In the genomic region with DNA sequence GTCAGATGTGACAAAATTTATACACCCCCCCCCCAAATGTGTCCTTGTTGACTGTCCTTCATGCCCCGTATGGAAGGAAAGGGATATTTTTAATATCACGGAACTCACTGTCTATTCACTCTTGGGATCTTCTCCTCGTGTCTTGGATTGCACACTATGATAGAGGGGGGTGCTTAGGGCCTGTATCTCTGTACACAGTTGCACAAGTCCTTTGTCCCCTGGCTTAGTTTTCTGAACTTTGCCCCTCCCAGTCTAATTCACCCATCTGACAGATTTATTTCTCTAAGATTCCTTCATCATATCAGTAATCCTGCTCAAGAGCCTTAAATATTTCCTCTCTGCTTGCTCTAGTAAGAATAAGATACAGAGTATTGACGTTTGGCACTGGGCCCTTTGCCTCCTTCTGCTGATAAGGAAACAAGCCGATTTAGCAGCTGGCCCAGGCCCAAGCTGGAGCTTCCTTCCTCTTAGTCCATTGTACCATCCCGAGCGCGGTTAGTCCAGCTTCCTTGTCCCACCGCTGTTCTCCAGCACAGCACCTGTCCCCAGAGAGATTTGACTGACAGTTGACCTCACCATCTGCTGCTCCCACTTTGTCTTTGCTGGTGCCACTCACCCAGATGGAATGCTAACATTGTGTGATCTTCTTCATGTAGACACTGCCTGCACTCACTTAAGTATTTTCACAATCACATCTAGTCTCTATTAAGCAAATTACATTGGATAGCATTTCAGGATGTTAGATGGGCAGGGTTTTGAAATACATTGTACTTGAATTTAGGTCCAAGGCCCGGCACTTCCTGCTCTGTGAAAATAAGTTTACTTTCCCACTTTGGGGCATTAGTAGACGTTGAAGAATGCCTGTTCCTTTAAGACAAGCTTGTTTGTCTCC, we compare ENCODE assay signal across 8 mouse cellular contexts.
DNase-seq lines count a peak whose midpoint lies in the region; ATAC-seq lines count a peak whose summit lies in the region.
"Had no signal": no experiment of that assay in that cellular context is flagged by ENCODE, and none has a peak within 500 bp of the region (broad histone marks: within the 10 kb centered on the region; RNA-seq: fewer than 3 reads in every experiment).

No protein-coding gene starts in this region.

- no peak overlapping the region for H3K9ac ChIP-seq in midbrain, embryonic 16.5 days (ENCODE audit: low read depth, low read length)
- H3K9ac ChIP-seq in heart, embryonic 14.5 days (ENCODE audit: low read length) = no peak overlapping the region
- no peak overlapping the region for H3K9ac ChIP-seq in kidney, embryonic 16.5 days (replicated peaks; ENCODE audit: low read length)
- H3K9ac ChIP-seq in stomach, embryonic 16.5 days (ENCODE audit: low read length) = no peak overlapping the region
- H3K9ac ChIP-seq: neural tube, embryonic 12.5 days had no signal

- H3K4me1 ChIP-seq in midbrain, embryonic 10.5 days = peaks cover 4% of the 10 kb centered on the region
- H3K4me1 ChIP-seq in midbrain, embryonic 16.5 days (ENCODE audit: control insufficient read depth, insufficient read depth, low read length) = no peaks in the 10 kb centered on the region
- peaks cover 3 to 5% of the 10 kb centered on the region in 2 experiments; a peak in 3 of 4 replicates for H3K4me1 ChIP-seq in heart, embryonic 14.5 days (ENCODE audit: control insufficient read depth in 2 of 2, insufficient read depth in 2 of 2, low read length in 2 of 2)
- peaks cover 3% of the 10 kb centered on the region; the same call in 1 of the 2 replicates for H3K4me1 ChIP-seq in kidney, embryonic 16.5 days (ENCODE audit: insufficient read depth, low read length)
- H3K4me1 ChIP-seq in stomach, embryonic 16.5 days (ENCODE audit: control insufficient read depth, insufficient read depth, low read length) = peaks cover 6% of the 10 kb centered on the region; the same call in 1 of the 2 replicates

- no peak overlapping the region; the same call in 1 of the 2 replicates for H3K27ac ChIP-seq in midbrain, embryonic 10.5 days (replicated peaks)
- no peak overlapping the region for H3K27ac ChIP-seq in midbrain, embryonic 16.5 days (ENCODE audit: low read length)
- peak overlapping the region in 1 of 2 experiments; percentile 22; a peak in 1 of 4 replicates for H3K27ac ChIP-seq in heart, embryonic 14.5 days (replicated peaks in 1 of 2; ENCODE audit: control insufficient read depth in 1 of 2, insufficient read depth in 1 of 2, low read depth in 2 of 2, low read length in 2 of 2)
- peak overlapping the region; percentile 44; the same call in 1 of the 2 replicates for H3K27ac ChIP-seq in kidney, embryonic 16.5 days (ENCODE audit: low read length)
- no peak overlapping the region; the same call in 1 of the 2 replicates for H3K27ac ChIP-seq in stomach, embryonic 16.5 days (ENCODE audit: low read length)
- H3K27ac ChIP-seq: neural tube, embryonic 12.5 days had no signal

- no peak for ATAC-seq in midbrain, embryonic 16.5 days
- peak; percentile 82 for ATAC-seq in common myeloid progenitor, adult 5-6 weeks (replicated peaks; ENCODE audit: low read depth, poor library complexity, severe bottlenecking)
- peak; percentile 66; the same call in 1 of the 2 replicates for ATAC-seq in heart, embryonic 14.5 days (ENCODE audit: insufficient number of reproducible peaks, insufficient read depth, low FRiP score, low read depth)
- ATAC-seq in kidney, embryonic 16.5 days (ENCODE audit: low FRiP score, low TSS enrichment) = peak; percentile 78
- peak; percentile 69 for ATAC-seq in megakaryocyte, adult 5-6 weeks (ENCODE audit: poor library complexity, severe bottlenecking)
- ATAC-seq in stomach, embryonic 16.5 days (ENCODE audit: insufficient read depth, low FRiP score) = peak; percentile 83; the same call in 1 of the 2 replicates

- H3K36me3 ChIP-seq in midbrain, embryonic 10.5 days = no peaks in the 10 kb centered on the region
- no peaks in the 10 kb centered on the region for H3K36me3 ChIP-seq in midbrain, embryonic 16.5 days (ENCODE audit: control insufficient read depth, insufficient read depth, low read length)
- no peaks in the 10 kb centered on the region for H3K36me3 ChIP-seq in heart, embryonic 14.5 days (ENCODE audit: control insufficient read depth, insufficient read depth, low read length)
- H3K36me3 ChIP-seq in kidney, embryonic 16.5 days (ENCODE audit: insufficient read depth, low read length) = no peaks in the 10 kb centered on the region
- no peaks in the 10 kb centered on the region for H3K36me3 ChIP-seq in stomach, embryonic 16.5 days (ENCODE audit: control insufficient read depth, insufficient read depth, low read length)
- H3K36me3 ChIP-seq: neural tube, embryonic 12.5 days had no signal

- peak; percentile 20 for DNase-seq in midbrain, embryonic 10.5 days (ENCODE audit: low spot score)

- H3K27me3 ChIP-seq in midbrain, embryonic 10.5 days (ENCODE audit: low read depth, poor library complexity, severe bottlenecking) = no peaks in the 10 kb centered on the region
- H3K27me3 ChIP-seq in midbrain, embryonic 16.5 days (ENCODE audit: control insufficient read depth, insufficient read depth, low read depth, low read length) = no peaks in the 10 kb centered on the region
- H3K27me3 ChIP-seq in heart, embryonic 14.5 days (ENCODE audit: control insufficient read depth, insufficient read depth, low read length) = no peaks in the 10 kb centered on the region
- no peaks in the 10 kb centered on the region for H3K27me3 ChIP-seq in kidney, embryonic 16.5 days (ENCODE audit: insufficient read depth, low read length)
- H3K27me3 ChIP-seq in stomach, embryonic 16.5 days (ENCODE audit: control insufficient read depth, insufficient read depth, low read length) = no peaks in the 10 kb centered on the region
- H3K27me3 ChIP-seq: neural tube, embryonic 12.5 days had no signal

- WGBS in midbrain, embryonic 10.5 days = 77% methylated on average over 11 of the region's 11 CpGs
- 59% methylated on average over 11 of the region's 11 CpGs for WGBS in midbrain, embryonic 16.5 days
- WGBS in heart, embryonic 14.5 days = 41% methylated on average over 11 of the region's 11 CpGs
- WGBS in kidney, embryonic 16.5 days = 59% methylated on average over 11 of the region's 11 CpGs
- WGBS in stomach, embryonic 16.5 days = 48% methylated on average over 11 of the region's 11 CpGs

- H3K4me3 ChIP-seq in midbrain, embryonic 10.5 days = no peak overlapping the region
- H3K4me3 ChIP-seq in midbrain, embryonic 16.5 days (ENCODE audit: low read depth, low read length) = no peak overlapping the region
- H3K4me3 ChIP-seq in heart, embryonic 14.5 days (ENCODE audit: control insufficient read depth in 1 of 2, insufficient read depth in 1 of 2, low read depth in 1 of 2, low read length in 2 of 2) = no peak overlapping the region
- H3K4me3 ChIP-seq in kidney, embryonic 16.5 days (ENCODE audit: low read length) = no peak overlapping the region
- no peak overlapping the region for H3K4me3 ChIP-seq in stomach, embryonic 16.5 days (replicated peaks; ENCODE audit: low read length)
- H3K4me3 ChIP-seq: neural tube, embryonic 12.5 days had no signal

- H3K4me2 ChIP-seq in midbrain, embryonic 16.5 days (ENCODE audit: low read length) = no peak overlapping the region
- H3K4me2 ChIP-seq in heart, embryonic 14.5 days (ENCODE audit: low read length) = no peak overlapping the region
- H3K4me2 ChIP-seq in kidney, embryonic 16.5 days (replicated peaks; ENCODE audit: low read depth, low read length) = no peak overlapping the region
- no peak overlapping the region for H3K4me2 ChIP-seq in stomach, embryonic 16.5 days (ENCODE audit: low read depth, low read length)
- H3K4me2 ChIP-seq: neural tube, embryonic 12.5 days had no signal

- H3K9me3 ChIP-seq in midbrain, embryonic 10.5 days (replicated peaks) = no peaks in the 10 kb centered on the region
- no peaks in the 10 kb centered on the region for H3K9me3 ChIP-seq in midbrain, embryonic 16.5 days (replicated peaks; ENCODE audit: control insufficient read depth, low read length, poor library complexity, severe bottlenecking)
- no peaks in the 10 kb centered on the region for H3K9me3 ChIP-seq in heart, embryonic 14.5 days (ENCODE audit: control insufficient read depth, low read length)
- no peaks in the 10 kb centered on the region for H3K9me3 ChIP-seq in kidney, embryonic 16.5 days (ENCODE audit: low read length)
- no peaks in the 10 kb centered on the region for H3K9me3 ChIP-seq in stomach, embryonic 16.5 days (replicated peaks; ENCODE audit: control insufficient read depth, low read length)
- H3K9me3 ChIP-seq: neural tube, embryonic 12.5 days had no signal
